Mouse (Mus musculus) mature B cell (primary cell): Measurements from ENCODE around the gene Gm10999.
"Not testable (repeated sequence)": the region's sequence is repeated elsewhere in the genome, so short reads cannot be mapped to it uniquely, and the experiment has no call there.

Experiments used
- in situ Hi-C: fragments of 300-500 bp; cut with MboI; formaldehyde crosslinking; loops from 2 replicates; pipeline ENCODE4 v1.14.3; 2019

Gene Gm10999

GRCm38 (mm10) chr8:129131561-129131960, at the start of gene Gm10999:
Gene Gm10999 (minus strand): TSS chr8:129131661.
- in situ Hi-C loops, result no loop called here

GRCm38 (mm10) chr8:129133475-129133874, 2.0 kb upstream of the Gm10999 start:
- in situ Hi-C loops, result no loop called here

- in situ Hi-C loops, result not testable (repeated sequence)
Measured at GRCm38 (mm10) chr8:129115761-129116160, 15.7 kb downstream of the Gm10999 start.
